Mouse (Mus musculus) midbrain, embryonic 12.5 days (tissue): ENCODE measurements around the gene Arhgdib. TPM values are rescaled to one million over a fixed set of nuclear protein-coding genes. Genes with fewer than 3 reads are reported as not detected.

Experiments
- ATAC-seq: fragments of 200-750 bp; cut with Nextera tagmentation; 2 replicates; pipeline ENCODE4 v1.8.0; 2017; ENCODE audit warnings: low read depth, moderate TSS enrichment, moderate library complexity; ENCODE audit not compliant: low FRiP score
- H3K27ac ChIP-seq: fragments of 300-500 bp; sonication (generic); replicated peaks from 2 replicates; pipeline ENCODE4 v1.5.1; 2016; ENCODE audit warnings: mild to moderate bottlenecking
- H3K27me3 ChIP-seq: fragments of 300-500 bp; sonication (generic); 2 replicates; pipeline ENCODE4 v1.6.1; 2016; ENCODE audit warnings: mild to moderate bottlenecking
- H3K36me3 ChIP-seq: fragments of 300-500 bp; sonication (generic); 2 replicates; pipeline ENCODE4 v1.6.1; 2016
- H3K4me1 ChIP-seq: fragments of 300-500 bp; sonication (generic); 2 replicates; pipeline ENCODE4 v1.6.1; 2016
- H3K4me2 ChIP-seq: fragments of 300-500 bp; sonication (generic); replicated peaks from 2 replicates; pipeline ENCODE4 v1.6.1; 2016; ENCODE audit warnings: mild to moderate bottlenecking, moderate library complexity
- H3K4me3 ChIP-seq: fragments of 300-500 bp; sonication (generic); 2 replicates; pipeline ENCODE4 v1.5.1; 2016; ENCODE audit warnings: mild to moderate bottlenecking
- H3K9ac ChIP-seq: fragments of 300-500 bp; sonication (generic); replicated peaks from 2 replicates; pipeline ENCODE4 v1.6.1; 2016; ENCODE audit warnings: mild to moderate bottlenecking, moderate library complexity
- H3K9me3 ChIP-seq: fragments of 300-500 bp; sonication (generic); 2 replicates; pipeline ENCODE4 v1.6.1; 2016; ENCODE audit warnings: mild to moderate bottlenecking
- WGBS: fragments of 180-500 bp; shearing (Covaris S2); methylation state at CpG from one replicate; pipeline ENCODE4 v1.1.7; 2016; 5-methylcytosine and 5-hydroxymethylcytosine counted together
- polyA plus RNA-seq: library from polyadenylated mRNA; unstranded; fragments of >200 nt; fragmentation: Nextera tagmentation; extraction: Ambion mirVana; gene quantifications from 2 replicates; pipeline ENCODE4 v1.2.1, GENCODE M21; 2016

Arhgdib gene
- polyA plus RNA-seq, 1 experiment from 2014 or later: 23.1 TPM

DNA sequence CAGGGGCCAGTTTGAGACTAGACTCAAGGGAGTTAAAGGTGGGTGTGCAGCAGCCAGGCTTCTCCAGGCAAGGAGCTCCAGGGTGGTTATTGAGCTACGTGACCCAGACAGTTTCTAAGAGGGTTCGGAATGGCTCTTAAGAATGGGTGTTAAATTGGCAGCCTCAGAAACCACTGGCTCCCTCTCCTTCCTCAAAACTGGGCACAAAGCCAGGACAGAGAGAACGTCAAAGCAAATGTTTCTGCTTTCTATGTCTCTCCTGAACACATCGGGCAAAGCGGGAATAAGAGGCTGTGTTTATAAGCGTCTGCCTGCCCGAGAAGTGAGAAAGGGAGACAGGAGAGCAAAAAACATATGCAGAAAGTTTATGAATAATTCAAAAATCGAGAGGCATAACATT lies 67.1 kb downstream of the Arhgdib start:
- 71% methylated on average over 8 of the region's 8 CpGs for WGBS
- Histone ChIP-seq H3K4me2 (no peak overlapping the region), H3K27ac (no peak overlapping the region), H3K27me3 (no peaks in the 10 kb centered on the region), H3K4me1 (no peaks in the 10 kb centered on the region), H3K36me3 (no peaks in the 10 kb centered on the region), H3K4me3 (no peak overlapping the region), H3K9ac (no peak overlapping the region), H3K9me3 (no peaks in the 10 kb centered on the region)
- ATAC-seq: no peak

Other genes with a start within 250 kb of the Arhgdib start
- gene Gucy2c, start 160.1 kb downstream of the Arhgdib start, polyA plus RNA-seq: 0.39 and 0.64 TPM in 2 replicates
- gene Hist4h4, start 137.5 kb downstream of the Arhgdib start, polyA plus RNA-seq: 0.84 and 0.94 TPM in 2 replicates
- gene H2afj, start 133.7 kb downstream of the Arhgdib start, polyA plus RNA-seq: 114 and 117 TPM in 2 replicates
- 2.0 and 2.3 TPM in 2 replicates for gene BC049715, start 114.3 kb downstream of the Arhgdib start, polyA plus RNA-seq
- 126 and 132 TPM in 2 replicates for gene Wbp11, start 113.7 kb downstream of the Arhgdib start, polyA plus RNA-seq
- gene Smco3, start 106.4 kb downstream of the Arhgdib start, polyA plus RNA-seq: 0.24 and 0.79 TPM in 2 replicates
- 0.56 and 0.69 TPM in 2 replicates for gene Art4, start 84.2 kb downstream of the Arhgdib start, polyA plus RNA-seq
- gene Mgp, start 66.1 kb downstream of the Arhgdib start, polyA plus RNA-seq: 7.2 and 10.9 TPM in 2 replicates
- not detected in 2 replicates for gene Erp27, start 19.7 kb downstream of the Arhgdib start, polyA plus RNA-seq
- gene Pde6h, start 18.1 kb downstream of the Arhgdib start, polyA plus RNA-seq: not detected in 2 replicates
- 1.2 and 2.5 TPM in 2 replicates for gene Rerg, start 228.6 kb upstream of the Arhgdib start, polyA plus RNA-seq